Mouse (Mus musculus) forebrain, embryonic 12.5 days (tissue): ENCODE results near the gene Gm47985. TPM values are rescaled to one million over a fixed set of nuclear protein-coding genes. Genes with fewer than 3 reads are reported as not detected.
"Not testable (repeated sequence)": the region's sequence is repeated elsewhere in the genome, so short reads cannot be mapped to it uniquely, and the experiment has no call there.

ENCODE experiments used
- ATAC-seq: fragments of 200-750 bp; cut with Nextera tagmentation; 2 replicates; pipeline ENCODE4 v1.8.0; 2017; ENCODE audit warnings: moderate TSS enrichment; ENCODE audit not compliant: low FRiP score
- H3K27ac ChIP-seq: fragments of 300-500 bp; sonication (generic); 2 replicates; pipeline ENCODE4 v1.5.1; 2016; ENCODE audit warnings: mild to moderate bottlenecking
- H3K27me3 ChIP-seq: fragments of 300-500 bp; sonication (generic); 2 replicates; pipeline ENCODE4 v1.6.1; 2016; ENCODE audit warnings: mild to moderate bottlenecking
- H3K36me3 ChIP-seq: fragments of 300-500 bp; sonication (generic); replicated peaks from 2 replicates; pipeline ENCODE4 v1.6.1; 2016; ENCODE audit warnings: mild to moderate bottlenecking
- H3K4me1 ChIP-seq: fragments of 300-500 bp; sonication (generic); 2 replicates; pipeline ENCODE4 v1.6.1; 2016
- H3K4me2 ChIP-seq: fragments of 300-500 bp; sonication (generic); 2 replicates; pipeline ENCODE4 v1.6.1; 2016; ENCODE audit warnings: mild to moderate bottlenecking, moderate library complexity
- H3K4me3 ChIP-seq: fragments of 300-500 bp; sonication (generic); replicated peaks from 2 replicates; pipeline ENCODE4 v1.5.1; 2016; ENCODE audit warnings: mild to moderate bottlenecking
- H3K9ac ChIP-seq: fragments of 300-500 bp; sonication (generic); 2 replicates; pipeline ENCODE4 v1.6.1; 2016; ENCODE audit warnings: mild to moderate bottlenecking
- H3K9me3 ChIP-seq: fragments of 300-500 bp; sonication (generic); 2 replicates; pipeline ENCODE4 v1.6.1; 2016
- WGBS: fragments of 180-500 bp; shearing (Covaris S2); methylation state at CpG from one replicate; pipeline ENCODE4 v1.1.7; 2016; 5-methylcytosine and 5-hydroxymethylcytosine counted together
- polyA plus RNA-seq: library from polyadenylated mRNA; unstranded; fragments of >200 nt; fragmentation: Nextera tagmentation; extraction: Ambion mirVana; gene quantifications from 2 replicates; pipeline ENCODE4 v1.2.1, GENCODE M21; 2016

The Gm47985 gene
- polyA plus RNA-seq = 0.65 and 0.95 TPM in 2 replicates

DNA sequence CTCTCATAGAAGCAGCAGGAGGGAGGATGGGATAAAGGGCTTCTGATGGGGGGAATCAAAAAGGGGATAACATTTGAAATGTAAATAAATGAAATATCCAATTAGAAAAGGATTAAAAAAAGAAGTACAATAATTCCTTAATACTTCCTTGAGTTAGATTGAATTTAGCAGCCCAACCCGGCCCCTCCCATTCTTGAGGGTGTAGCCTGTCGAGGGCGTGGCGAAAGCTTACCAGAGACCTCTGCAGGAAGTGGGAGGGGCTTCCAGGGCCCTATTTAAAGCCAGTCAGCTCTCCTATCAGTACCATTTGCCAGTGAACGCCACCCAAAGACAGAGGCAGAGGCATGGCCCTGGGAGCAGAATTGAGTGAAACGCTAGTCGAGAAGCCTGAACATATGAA lies at the start of gene Gm47985:
Gene Gm47985, plus strand, starts transcription at position 272 of the 400 bp plus-strand sequence.
- 100% methylated on average over 1 of the region's 7 CpGs for WGBS
- not testable (repeated sequence) for H3K27ac ChIP-seq, H3K4me3 ChIP-seq, H3K9ac ChIP-seq, H3K4me2 ChIP-seq, H3K9me3 ChIP-seq, H3K36me3 ChIP-seq, H3K27me3 ChIP-seq, ATAC-seq
- H3K4me1 ChIP-seq = peaks cover 13% of the 10 kb centered on the region

DNA sequence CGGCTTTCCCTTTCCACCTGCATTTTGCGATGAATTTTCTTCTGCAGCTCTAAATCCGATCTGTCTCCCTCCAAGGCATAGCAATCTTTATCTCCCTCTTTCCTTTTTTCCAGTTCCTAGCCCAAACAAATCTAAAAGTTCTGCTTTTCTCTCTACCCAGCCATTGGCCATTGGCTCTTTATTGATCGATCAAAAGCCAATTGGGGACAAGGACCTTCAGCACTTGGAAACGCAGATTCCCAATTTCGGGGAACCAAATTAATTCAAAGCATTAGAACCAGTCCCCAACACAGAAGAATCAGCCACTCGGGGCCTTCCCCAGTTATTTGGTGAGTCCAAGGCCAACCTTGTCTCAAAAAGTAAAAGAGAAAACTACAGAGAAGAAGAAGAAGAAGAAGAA lies 49.7 kb upstream of the Gm47985 start:
- no peaks in the 10 kb centered on the region for H3K9me3 ChIP-seq
- H3K4me2 ChIP-seq = no peak overlapping the region
- WGBS = 96% methylated on average over 7 of the region's 7 CpGs
- H3K4me3 ChIP-seq = no peak overlapping the region
- no peaks in the 10 kb centered on the region for H3K36me3 ChIP-seq
- H3K9ac ChIP-seq = no peak overlapping the region
- H3K27me3 ChIP-seq = no peaks in the 10 kb centered on the region
- no peak overlapping the region for H3K27ac ChIP-seq
- no peaks in the 10 kb centered on the region for H3K4me1 ChIP-seq
- ATAC-seq = no peak

- H3K4me2 ChIP-seq = no peak overlapping the region
- no peak overlapping the region for H3K4me3 ChIP-seq
- no peaks in the 10 kb centered on the region for H3K4me1 ChIP-seq
- no peak for ATAC-seq
- H3K9me3 ChIP-seq = no peaks in the 10 kb centered on the region
- no peaks in the 10 kb centered on the region for H3K27me3 ChIP-seq
- no peak overlapping the region for H3K9ac ChIP-seq
- H3K36me3 ChIP-seq = no peaks in the 10 kb centered on the region
- H3K27ac ChIP-seq = no peak overlapping the region
- WGBS = 85% methylated on average over 6 of the region's 6 CpGs
Observed at GRCm38 (mm10) chr1:151138388-151138787, 43.9 kb upstream of the Gm47985 start.

DNA sequence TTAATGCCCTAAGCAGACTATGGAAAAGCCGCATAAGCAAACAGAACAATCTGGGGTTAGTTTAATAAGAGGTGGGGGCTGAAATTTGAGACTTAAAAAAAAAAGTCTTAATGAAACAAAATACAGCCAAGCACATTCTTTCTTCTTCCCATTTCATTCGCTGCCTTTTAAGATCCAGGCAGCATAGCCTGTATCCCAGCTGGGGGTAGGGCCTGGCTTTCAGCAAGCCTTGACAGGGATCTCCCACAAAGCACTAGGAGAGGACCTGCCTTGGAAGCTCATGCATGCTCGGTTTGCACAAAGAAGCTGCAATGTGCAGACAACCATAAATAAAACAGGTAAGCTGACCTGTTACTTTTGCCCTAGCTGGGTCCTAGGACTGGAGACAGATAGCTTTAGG lies 41.4 kb upstream of the Gm47985 start:
- 72% methylated on average over 3 of the region's 3 CpGs for WGBS
- H3K9ac ChIP-seq = no peak overlapping the region
- H3K9me3 ChIP-seq = no peaks in the 10 kb centered on the region
- no peak overlapping the region for H3K4me2 ChIP-seq
- H3K4me3 ChIP-seq = no peak overlapping the region
- no peak overlapping the region for H3K27ac ChIP-seq
- H3K27me3 ChIP-seq = no peaks in the 10 kb centered on the region
- no peaks in the 10 kb centered on the region for H3K4me1 ChIP-seq
- no peaks in the 10 kb centered on the region for H3K36me3 ChIP-seq
- ATAC-seq = no peak

DNA sequence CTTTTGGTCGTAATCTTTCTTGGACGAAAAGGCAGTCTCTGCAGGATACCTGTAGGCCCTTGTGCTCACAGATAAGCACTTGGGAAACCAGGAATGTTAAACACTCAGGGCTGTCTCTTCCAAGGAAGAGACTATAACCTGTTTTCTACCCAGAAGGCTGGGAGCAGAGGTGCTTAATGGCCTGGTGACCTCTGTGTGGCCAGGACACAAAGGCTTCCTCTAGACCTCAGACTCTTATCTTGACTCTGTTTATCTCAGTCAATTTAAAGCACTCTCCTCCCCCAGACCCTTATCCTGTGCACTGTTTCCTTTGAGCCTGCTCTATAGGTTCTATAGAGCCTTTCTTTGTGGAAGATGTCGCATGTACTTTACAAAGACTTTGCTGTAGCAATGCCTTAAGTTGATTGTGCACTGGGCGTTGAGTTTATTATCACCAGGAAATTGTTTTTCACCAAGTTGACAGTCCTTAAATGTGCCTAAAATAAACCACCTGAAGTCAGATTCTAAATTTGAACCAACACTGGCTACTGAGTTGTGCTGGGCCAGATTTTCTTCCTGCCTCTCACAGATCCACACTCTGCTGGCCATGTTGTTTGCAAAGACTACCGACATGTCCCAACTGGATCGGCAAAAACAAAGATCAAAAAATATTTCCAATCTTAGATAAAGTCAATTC lies 37.7 kb upstream of the Gm47985 start:
- Histone ChIP-seq H3K4me3 (no peak overlapping the region), H3K36me3 (no peaks in the 10 kb centered on the region), H3K9ac (no peak overlapping the region), H3K27me3 (no peaks in the 10 kb centered on the region), H3K4me1 (no peaks in the 10 kb centered on the region), H3K9me3 (no peaks in the 10 kb centered on the region), H3K27ac (no peak overlapping the region), H3K4me2 (no peak overlapping the region)
- no peak for ATAC-seq
- 78% methylated on average over 6 of the region's 6 CpGs for WGBS

- no peaks in the 10 kb centered on the region for H3K4me1 ChIP-seq
- H3K36me3 ChIP-seq = no peaks in the 10 kb centered on the region
- H3K27me3 ChIP-seq = no peaks in the 10 kb centered on the region
- no peak overlapping the region for H3K9ac ChIP-seq
- no peak overlapping the region for H3K27ac ChIP-seq
- no peak for ATAC-seq
- H3K4me3 ChIP-seq = no peak overlapping the region
- no peak overlapping the region for H3K4me2 ChIP-seq
- no peaks in the 10 kb centered on the region for H3K9me3 ChIP-seq
Observed at GRCm38 (mm10) chr1:151147801-151148200, 34.5 kb upstream of the Gm47985 start.

GRCm38 (mm10) chr1:151150211-151150610 lies 32.1 kb upstream of the Gm47985 start:
- Histone ChIP-seq H3K4me2 (no peak overlapping the region), H3K4me3 (no peak overlapping the region), H3K9me3 (no peaks in the 10 kb centered on the region), H3K4me1 (no peaks in the 10 kb centered on the region), H3K27me3 (no peaks in the 10 kb centered on the region), H3K36me3 (no peaks in the 10 kb centered on the region), H3K27ac (no peak overlapping the region), H3K9ac (no peak overlapping the region)
- WGBS = 92% methylated on average over 7 of the region's 7 CpGs
- no peak for ATAC-seq

DNA sequence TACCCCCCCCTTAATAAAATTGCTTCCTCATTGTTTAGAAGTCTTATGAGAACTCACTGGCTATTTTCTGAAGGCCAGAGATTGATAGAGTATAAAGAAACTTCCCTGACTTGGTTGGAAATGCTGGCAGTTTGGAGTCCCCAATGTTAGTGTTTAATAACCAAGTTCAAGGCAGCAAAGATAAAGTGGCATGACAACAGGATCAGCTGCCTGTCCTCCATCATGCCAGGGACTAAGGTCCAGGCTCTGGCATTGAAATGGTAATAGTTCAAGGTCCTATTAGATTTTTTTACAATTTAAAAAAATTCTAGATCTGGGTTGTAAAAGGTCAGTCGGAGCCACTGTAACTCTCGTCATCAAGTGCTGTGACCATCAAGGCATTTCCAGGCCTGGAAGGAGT lies 31.2 kb upstream of the Gm47985 start:
- Histone ChIP-seq H3K9ac (no peak overlapping the region), H3K4me2 (no peak overlapping the region), H3K27ac (no peak overlapping the region), H3K36me3 (no peaks in the 10 kb centered on the region), H3K9me3 (no peaks in the 10 kb centered on the region), H3K4me3 (no peak overlapping the region), H3K4me1 (no peaks in the 10 kb centered on the region), H3K27me3 (no peaks in the 10 kb centered on the region)
- ATAC-seq = no peak
- 79% methylated on average over 2 of the region's 2 CpGs for WGBS

GRCm38 (mm10) chr1:151153056-151153652 lies 29.2 kb upstream of the Gm47985 start:
- peaks cover 8% of the 10 kb centered on the region for H3K4me1 ChIP-seq
- WGBS = 86% methylated on average over 6 of the region's 6 CpGs
- no peak overlapping the region for H3K4me3 ChIP-seq

DNA sequence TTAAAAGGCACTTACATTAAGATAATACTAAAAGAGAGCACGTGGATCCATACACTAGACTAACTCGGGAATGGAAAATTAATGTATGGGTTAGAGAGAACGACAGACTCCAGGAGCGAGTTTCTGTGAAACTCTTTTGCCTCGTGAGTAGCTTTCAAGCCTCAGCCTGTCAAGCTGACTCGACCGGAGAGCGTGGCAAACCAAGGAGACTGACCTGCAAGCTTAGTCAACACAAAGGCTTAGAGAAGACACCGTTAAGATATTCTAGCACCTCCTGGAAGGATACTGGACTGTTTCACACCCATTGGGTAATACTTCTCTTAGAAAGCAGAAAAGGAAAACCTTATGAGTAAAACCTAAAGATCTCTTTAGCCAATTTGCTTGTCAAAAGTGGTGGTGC lies 28.2 kb upstream of the Gm47985 start:
- H3K4me3 ChIP-seq, H3K4me1 ChIP-seq, H3K9me3 ChIP-seq, ATAC-seq, H3K36me3 ChIP-seq, H3K9ac ChIP-seq, H3K27ac ChIP-seq, H3K4me2 ChIP-seq, H3K27me3 ChIP-seq: not testable (repeated sequence)
- WGBS = 94% methylated on average over 9 of the region's 9 CpGs

More at GRCm38 (mm10) chr1:151153056-151153652, 29.2 kb upstream of the Gm47985 start:
- no peak for ATAC-seq
- Histone ChIP-seq H3K4me2 (no peak overlapping the region), H3K9me3 (no peaks in the 10 kb centered on the region), H3K9ac (no peak overlapping the region), H3K27ac (no peak overlapping the region), H3K27me3 (no peaks in the 10 kb centered on the region), H3K36me3 (no peaks in the 10 kb centered on the region)

DNA sequence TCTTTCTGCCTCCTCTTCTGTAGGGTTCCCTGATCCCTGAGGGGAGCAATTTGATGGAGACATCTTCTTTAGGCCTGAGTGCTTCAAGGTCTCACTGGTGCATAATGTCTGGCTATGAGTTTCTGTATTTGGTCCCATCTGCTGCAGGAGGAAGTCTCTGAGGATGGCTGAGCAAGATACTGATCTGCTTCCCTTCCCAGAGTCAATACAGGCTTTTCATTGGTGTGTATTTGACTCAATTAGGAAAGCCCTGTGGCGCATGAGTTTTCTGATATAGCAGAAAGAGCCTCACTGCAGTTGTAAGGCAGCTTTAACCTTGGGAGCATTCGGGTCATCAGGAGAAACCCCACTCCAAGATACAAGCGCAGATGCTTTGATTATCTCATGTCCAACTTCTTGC lies 26.2 kb upstream of the Gm47985 start:
- no peaks in the 10 kb centered on the region for H3K9me3 ChIP-seq

GRCm38 (mm10) chr1:151156777-151157632 lies 25.3 kb upstream of the Gm47985 start:
- no peak for ATAC-seq
- WGBS = 80% methylated on average over 7 of the region's 7 CpGs
- no peaks in the 10 kb centered on the region for H3K36me3 ChIP-seq

More for the DNA sequence above, 26.2 kb upstream of the Gm47985 start:
- no peak for ATAC-seq
- WGBS = 92% methylated on average over 3 of the region's 3 CpGs
- Histone ChIP-seq H3K4me3 (no peak overlapping the region), H3K4me2 (no peak overlapping the region), H3K36me3 (no peaks in the 10 kb centered on the region), H3K27ac (no peak overlapping the region), H3K27me3 (no peaks in the 10 kb centered on the region), H3K4me1 (peaks cover 8% of the 10 kb centered on the region), H3K9ac (no peak overlapping the region)

More at GRCm38 (mm10) chr1:151156777-151157632, 25.3 kb upstream of the Gm47985 start:
- no peak overlapping the region for H3K4me2 ChIP-seq
- no peak overlapping the region for H3K9ac ChIP-seq
- H3K27ac ChIP-seq = no peak overlapping the region
- peaks cover 8% of the 10 kb centered on the region for H3K4me1 ChIP-seq
- H3K9me3 ChIP-seq = no peaks in the 10 kb centered on the region
- no peaks in the 10 kb centered on the region for H3K27me3 ChIP-seq
- H3K4me3 ChIP-seq = no peak overlapping the region
